Mouse (Mus musculus): ENCODE measurements around the gene Cacng7.

- no peak for TF ChIP-seq POLR2A (IDR thresholded peaks at IDR 0.05; ENCODE audit: control insufficient read depth, extremely low read depth, insufficient read depth, low read length, poor library complexity)
- TF ChIP-seq CTCF (IDR thresholded peaks at IDR 0.05; ENCODE audit: borderline replicate concordance, control insufficient read depth, extremely low read depth, insufficient read depth, low read length, poor library complexity): no peak
These were observed 19.2 kb upstream of the Cacng7 start for GRCm38 (mm10) chr7:3313571-3313970.
